Mouse (Mus musculus) right cerebral cortex, postnatal 14 days (tissue): Measurements from ENCODE around the gene Gm29644.
"Not testable (repeated sequence)": the region's sequence is repeated elsewhere in the genome, so short reads cannot be mapped to it uniquely, and the experiment has no call there.

ENCODE experiments used
- DNase-seq: peaks from one replicate; pipeline ENCODE4 v3.0.0; 2022

The Gm29644 gene

GRCm38 (mm10) chrY:70303187-70303586, at the start of gene Gm29644, which contains the start of gene Gm29423:
Gene Gm29644, minus strand, starts transcription at chrY:70303343.
Gene Gm29423, minus strand, starts transcription at chrY:70303287.
- not testable (repeated sequence) for DNase-seq

- DNase-seq: not testable (repeated sequence)
Observed at GRCm38 (mm10) chrY:70273542-70273941, 29.6 kb downstream of the Gm29644 start, which contains the start of gene Gm21118. Gene Gm21118, minus strand, starts transcription at chrY:70273642.
